Mouse (Mus musculus): Measurements from ENCODE around the gene Slc1a2. TPM values are rescaled to one million over a fixed set of nuclear protein-coding genes. Genes with fewer than 3 reads are reported as not detected.

Slc1a2 gene
- total RNA-seq, 4 experiments from 2014 or later, result 0.41 to 1.4 (median 0.73) TPM

DNA sequence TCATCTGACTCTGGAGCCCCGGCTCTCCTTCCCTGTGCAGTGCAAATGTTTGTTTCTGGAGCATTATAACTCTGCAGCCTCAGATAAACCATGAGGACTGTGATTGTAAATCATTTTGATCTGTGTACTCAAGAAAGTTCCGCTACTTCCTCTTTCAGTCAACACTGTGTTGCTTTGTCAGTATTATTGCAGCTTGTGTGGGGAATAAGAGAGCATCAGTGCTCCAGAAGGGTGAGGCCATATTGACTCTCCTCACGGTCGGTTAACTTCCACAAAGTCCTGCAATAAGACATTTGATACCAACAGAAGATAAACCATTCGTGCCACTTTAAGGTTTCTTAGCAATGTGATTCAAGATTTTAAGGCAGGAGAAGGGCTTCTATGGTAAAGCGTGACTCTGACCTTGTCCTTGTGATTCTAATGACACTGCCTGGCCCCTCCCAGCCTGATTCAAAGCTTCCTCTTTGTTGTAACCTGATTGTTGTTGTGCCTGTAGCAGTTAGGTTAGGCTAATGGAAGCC is 156.9 kb downstream of the Slc1a2 start:
- DNase-seq (ENCODE audit: low spot score), result no peak

DNA sequence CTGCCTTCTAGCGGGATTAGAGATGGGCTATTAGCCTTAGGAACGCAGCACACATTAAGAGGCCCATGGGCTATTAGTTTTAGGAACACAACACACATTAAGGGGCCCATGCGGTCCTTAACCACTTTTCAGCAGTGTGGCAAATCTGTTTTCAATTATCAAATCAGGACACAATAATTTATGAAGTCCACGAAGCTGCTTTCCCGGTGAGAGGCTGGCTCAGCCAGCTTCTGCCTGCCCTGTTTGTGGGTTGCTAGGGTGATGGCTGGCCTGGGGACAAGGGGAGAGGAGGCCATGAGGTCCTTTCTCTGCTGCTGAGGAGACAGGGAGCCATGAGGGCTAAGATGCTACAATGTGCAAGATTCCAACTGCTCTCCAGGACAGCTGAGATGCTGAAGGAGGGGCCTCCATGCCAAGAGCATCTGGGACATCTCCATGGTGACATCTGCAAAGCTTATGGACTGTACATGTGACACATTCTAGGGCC is 161.8 kb downstream of the Slc1a2 start:
- no peak for DNase-seq (ENCODE audit: low spot score)

DNA sequence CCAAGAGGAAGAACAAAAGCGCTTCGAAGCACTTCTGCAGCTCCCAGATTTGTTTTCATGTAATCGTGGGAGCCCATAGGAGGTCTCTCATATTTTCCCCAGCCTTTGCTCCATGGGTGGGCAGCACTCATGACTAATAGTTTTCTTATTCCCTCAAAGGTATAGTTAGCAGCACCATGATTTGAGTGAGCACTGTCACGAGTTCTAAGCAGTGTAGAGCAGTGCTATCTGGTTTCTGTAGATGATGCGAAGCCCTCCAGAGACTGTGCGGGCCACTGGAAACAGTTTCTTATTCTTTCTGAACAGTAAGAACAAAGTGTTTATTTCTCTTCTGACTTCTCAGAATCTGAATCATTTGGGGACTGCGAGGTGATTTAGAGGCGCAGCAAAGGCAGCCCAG is 162.3 kb downstream of the Slc1a2 start:
- DNase-seq (ENCODE audit: low spot score), result no peak

DNA sequence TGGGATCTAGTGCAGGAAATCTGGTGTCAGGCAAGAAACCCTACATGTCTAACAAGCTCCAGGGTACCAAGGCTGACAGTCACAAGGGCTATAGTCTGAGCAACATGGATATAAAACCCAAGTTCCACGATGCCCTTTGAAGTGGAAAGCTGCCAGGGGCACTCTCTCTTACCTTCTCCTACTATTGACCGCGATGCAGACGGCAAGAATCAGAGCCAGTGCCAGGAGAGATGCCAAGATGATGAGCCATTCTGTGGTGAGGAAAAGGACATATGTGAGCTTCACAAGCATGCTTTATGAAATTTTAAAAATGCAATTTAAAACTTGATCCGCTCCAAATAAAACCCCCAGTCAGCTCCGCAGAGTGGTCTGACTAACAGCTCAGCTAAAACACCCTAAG is 163.6 kb downstream of the Slc1a2 start:
- no peak for DNase-seq (ENCODE audit: low spot score)

DNA sequence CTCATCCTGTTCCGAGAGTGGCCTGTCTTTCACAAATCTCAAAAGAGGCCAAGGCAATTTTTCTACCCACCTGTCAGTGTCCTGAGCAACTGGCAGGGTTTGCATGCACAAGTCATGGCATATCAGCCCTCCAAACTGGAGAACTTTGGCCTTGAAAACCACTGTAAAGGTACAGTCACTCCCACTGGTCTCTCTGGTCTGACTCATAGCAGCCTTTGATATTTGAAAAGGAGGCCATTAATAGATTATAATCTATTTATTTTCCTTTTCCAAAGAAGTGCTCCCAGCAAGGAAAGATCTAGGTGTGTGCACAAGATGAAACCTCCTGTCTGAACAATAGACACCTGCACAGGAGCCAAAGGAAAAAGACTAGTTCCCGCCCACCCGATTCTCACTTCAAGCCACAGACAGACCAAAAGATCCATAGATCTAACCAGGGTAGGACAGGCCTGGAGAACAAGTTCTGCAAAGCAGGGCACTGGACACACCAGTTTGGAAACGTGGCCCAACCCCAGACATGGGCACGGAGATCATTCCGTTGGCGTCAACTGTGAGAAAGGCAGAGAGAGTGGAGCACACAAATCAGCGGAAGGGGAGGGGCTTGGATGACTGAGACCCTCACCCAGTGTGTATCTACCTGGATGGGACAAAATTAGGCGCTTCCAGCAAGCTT is 167.6 kb downstream of the Slc1a2 start:
- no peak for DNase-seq (ENCODE audit: low spot score)

DNA sequence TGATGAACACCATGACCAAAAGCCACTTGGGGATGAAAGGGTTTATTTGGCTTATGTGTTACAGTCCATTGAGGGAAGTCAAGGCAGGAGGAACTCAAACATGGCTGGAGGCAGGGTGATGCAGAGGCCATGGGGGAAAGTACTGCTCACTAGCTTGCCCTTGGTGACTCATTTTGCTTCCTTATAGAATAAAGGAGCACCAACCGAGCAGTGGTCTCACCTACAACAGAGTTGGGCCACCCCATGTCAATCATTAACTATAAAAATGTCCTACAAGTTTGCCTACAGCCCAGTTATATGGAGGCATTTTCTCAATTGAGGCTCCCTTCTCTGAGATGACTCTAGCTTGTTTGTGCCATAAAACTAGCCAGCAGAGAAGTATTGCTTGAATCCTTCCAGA is 169.4 kb downstream of the Slc1a2 start:
- no peak for DNase-seq (ENCODE audit: low spot score)

DNA sequence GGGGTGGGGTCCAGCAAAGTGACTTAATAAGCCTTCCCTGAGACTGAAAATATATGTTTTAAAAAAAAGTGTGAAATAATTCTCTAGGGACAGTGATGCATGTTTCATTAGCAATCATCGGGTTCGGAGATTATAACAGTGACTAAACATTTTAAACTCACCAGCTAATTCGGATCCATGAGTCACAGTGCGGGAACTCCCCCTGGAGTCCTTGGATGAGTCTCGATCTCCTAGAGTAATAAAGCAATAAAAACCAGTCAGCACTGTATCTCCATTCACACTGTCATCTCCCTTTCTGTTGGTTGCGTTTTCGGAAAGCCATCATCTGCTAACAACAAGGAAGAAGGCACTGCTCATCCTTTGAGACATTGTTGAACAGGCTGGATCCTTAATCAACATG is 169.9 kb downstream of the Slc1a2 start:
- no peak for DNase-seq (ENCODE audit: low spot score)

DNA sequence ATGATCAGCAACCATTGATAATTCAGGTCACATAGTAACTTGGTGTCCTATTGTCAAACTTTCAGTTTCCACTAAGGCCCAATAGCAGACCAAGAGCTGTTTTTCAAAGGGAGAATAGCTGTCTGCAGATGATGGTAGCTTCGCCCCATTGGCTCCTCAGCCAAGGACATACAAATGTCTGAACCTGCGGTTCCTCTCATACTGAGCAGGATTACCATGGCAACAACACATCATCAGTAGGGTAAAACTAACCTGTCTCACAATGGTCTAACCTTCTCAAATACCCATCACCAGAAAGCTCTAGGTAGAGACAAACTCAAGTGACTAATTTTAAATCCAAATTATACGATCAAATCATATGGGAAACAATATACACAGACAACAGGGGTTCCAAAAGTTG is 170.7 kb downstream of the Slc1a2 start:
- peak; percentile 77 for DNase-seq (ENCODE audit: low spot score)

DNA sequence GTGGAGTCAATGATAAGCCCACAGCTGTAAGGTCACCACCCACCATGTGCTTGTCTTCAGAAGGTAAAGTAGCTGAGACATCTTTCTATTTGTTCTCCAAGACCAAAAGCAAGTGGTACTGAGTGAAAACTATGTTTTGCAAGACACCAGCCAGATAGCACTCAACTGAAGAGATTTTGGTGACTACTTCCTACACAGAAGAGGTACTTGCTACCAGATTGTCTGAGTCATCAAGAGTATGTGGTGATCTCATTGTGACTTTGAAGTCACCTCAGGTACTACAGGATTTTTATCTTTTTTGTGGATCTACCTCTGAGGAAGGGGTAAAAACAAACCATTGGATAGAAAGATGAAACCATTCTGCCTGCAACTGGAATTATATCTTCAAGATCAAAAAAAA is 173.1 kb downstream of the Slc1a2 start:
- no peak for DNase-seq (ENCODE audit: low spot score)

DNA sequence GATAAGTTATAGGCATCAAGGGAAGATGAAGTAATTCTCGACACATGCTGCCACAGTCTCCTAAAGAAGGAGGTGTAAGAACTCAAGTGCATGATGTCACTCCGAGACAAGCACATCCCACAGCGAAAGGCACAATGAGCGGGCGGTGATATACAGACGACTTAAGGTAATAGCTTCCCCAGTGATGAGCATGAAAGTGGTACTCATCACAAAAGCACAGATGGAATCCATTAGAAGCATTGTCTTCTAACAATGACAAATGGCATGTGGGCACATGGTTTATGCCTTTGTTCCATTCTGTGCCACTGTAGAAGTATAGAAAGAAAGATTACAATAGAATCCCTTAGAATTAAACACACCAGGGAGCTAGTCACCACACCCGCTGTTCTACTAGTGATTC is 179.7 kb downstream of the Slc1a2 start:
- no peak for DNase-seq (ENCODE audit: low spot score)

Other genes starting within 250 kb of the Slc1a2 start
- gene Fjx1, start 206.2 kb upstream of the Slc1a2 start, total RNA-seq (2022), result under 1 TPM; 0.25 to 0.63 (median 0.51) TPM
- 1 to 10 TPM; 1.3 to 2.8 (median 2.4) TPM for gene Pamr1, start 108.6 kb upstream of the Slc1a2 start, total RNA-seq (2022)
- gene Cd44, start 243.0 kb downstream of the Slc1a2 start, total RNA-seq (2022), result 1 to 10 TPM; 5.6 to 9.5 (median 6.8) TPM